Mouse (Mus musculus): ENCODE measurements around the gene Cct8l1.
A peak's percentile ranks its signal among the peaks of the same experiment; 100 is the strongest.

Gene Cct8l1

GRCm38 (mm10) chr5:25529529-25530421 is 13.9 kb downstream of the Cct8l1 start:
- DNase-seq (ENCODE audit: low read depth, low spot score) = peak; percentile 99

GRCm38 (mm10) chr5:25530629-25531028 is 14.8 kb downstream of the Cct8l1 start:
- DNase-seq (ENCODE audit: low read depth, low spot score) = peak; percentile 50

GRCm38 (mm10) chr5:25532256-25533147 is 16.6 kb downstream of the Cct8l1 start:
- no peak for DNase-seq (ENCODE audit: low read depth, low spot score)

GRCm38 (mm10) chr5:25533298-25533697 is 17.4 kb downstream of the Cct8l1 start:
- peak; percentile 31 for DNase-seq (ENCODE audit: low read depth, low spot score)

GRCm38 (mm10) chr5:25535566-25535965 is 19.7 kb downstream of the Cct8l1 start:
- no peak for DNase-seq (ENCODE audit: low read depth, low spot score)

GRCm38 (mm10) chr5:25536451-25536850 is 20.6 kb downstream of the Cct8l1 start:
- DNase-seq (ENCODE audit: low read depth, low spot score) = no peak

- peak; percentile 45 for DNase-seq (ENCODE audit: low read depth, low spot score)
Measured at GRCm38 (mm10) chr5:25536921-25537409, 21.1 kb downstream of the Cct8l1 start.

GRCm38 (mm10) chr5:25540412-25540811 is 24.5 kb downstream of the Cct8l1 start:
- no peak for DNase-seq (ENCODE audit: low read depth, low spot score)

GRCm38 (mm10) chr5:25540921-25541320 is 25.1 kb downstream of the Cct8l1 start:
- peak; percentile 67 for DNase-seq (ENCODE audit: low read depth, low spot score)

GRCm38 (mm10) chr5:25541661-25542060 is 25.8 kb downstream of the Cct8l1 start:
- no peak for DNase-seq (ENCODE audit: low read depth, low spot score)

GRCm38 (mm10) chr5:25544061-25544460 is 28.2 kb downstream of the Cct8l1 start:
- DNase-seq (ENCODE audit: low read depth, low spot score) = peak; percentile 69

- DNase-seq (ENCODE audit: low read depth, low spot score) = peak; percentile 33
Measured at GRCm38 (mm10) chr5:25544566-25544965, 28.7 kb downstream of the Cct8l1 start.

- DNase-seq (ENCODE audit: low read depth, low spot score) = no peak
Measured at GRCm38 (mm10) chr5:25546912-25547311, 31.0 kb downstream of the Cct8l1 start.

GRCm38 (mm10) chr5:25550912-25551311 is 35.0 kb downstream of the Cct8l1 start:
- DNase-seq (ENCODE audit: low read depth, low spot score) = no peak

- no peak for DNase-seq (ENCODE audit: low read depth, low spot score)
Measured at GRCm38 (mm10) chr5:25554210-25554609, 38.3 kb downstream of the Cct8l1 start.

GRCm38 (mm10) chr5:25554689-25555088 is 38.8 kb downstream of the Cct8l1 start:
- DNase-seq (ENCODE audit: low read depth, low spot score) = no peak

- DNase-seq (ENCODE audit: low read depth, low spot score) = no peak
Measured at GRCm38 (mm10) chr5:25555684-25556083, 39.8 kb downstream of the Cct8l1 start.

GRCm38 (mm10) chr5:25556363-25556762 is 40.5 kb downstream of the Cct8l1 start:
- no peak for DNase-seq (ENCODE audit: low read depth, low spot score)
